Mouse (Mus musculus) neural tube, embryonic 10.5 days (tissue): ENCODE data around the gene Kif13a.

ENCODE experiments used
- DNase-seq: peaks from one replicate; pipeline ENCODE4 v3.0.0-alpha.2; 2017; ENCODE audit warnings: low spot score; ENCODE audit errors: extremely low spot score

Gene Kif13a

DNA sequence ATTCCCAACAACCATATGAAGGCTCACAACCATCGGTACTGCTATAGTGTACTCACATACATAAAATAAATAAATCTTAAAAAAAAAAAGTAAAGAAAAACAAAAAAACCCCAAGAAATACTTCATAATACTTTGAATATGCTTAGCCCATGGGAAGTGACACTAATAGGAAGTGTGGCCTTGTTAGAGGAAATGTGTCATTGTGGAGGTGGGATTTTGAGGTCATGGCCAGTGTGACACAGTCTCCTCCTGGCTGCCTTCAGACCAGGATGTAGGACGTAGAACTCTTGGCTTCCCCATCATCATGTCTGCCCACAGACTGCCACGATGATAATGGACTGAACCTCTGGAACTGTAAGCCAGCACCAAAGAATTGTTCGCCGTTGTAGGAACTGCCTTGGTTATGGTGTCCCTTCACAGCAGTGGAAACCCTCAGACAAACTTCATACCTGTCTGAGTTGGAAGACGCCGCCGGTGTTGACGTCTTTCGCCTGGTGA lies 143.6 kb downstream of the Kif13a start:
- no peak for DNase-seq

DNA sequence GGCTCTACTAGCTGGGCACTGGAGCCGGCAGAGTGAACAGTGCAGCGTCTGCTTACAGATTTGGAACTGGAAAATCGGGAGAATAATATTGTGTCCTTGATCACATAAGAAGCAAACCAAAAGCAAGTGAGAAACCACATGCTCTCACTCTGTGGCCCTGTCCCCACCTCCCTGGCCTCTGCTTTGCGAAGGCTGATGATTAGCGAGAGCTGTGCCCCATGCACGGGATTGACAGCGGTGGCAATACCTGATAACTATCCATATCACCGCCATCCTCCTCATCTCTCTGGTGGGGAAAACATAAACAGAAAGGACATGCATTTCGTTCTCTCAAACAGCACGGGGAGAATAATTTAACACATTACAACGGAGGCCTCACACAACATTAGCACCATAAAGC lies 149.3 kb downstream of the Kif13a start:
- no peak for DNase-seq

DNA sequence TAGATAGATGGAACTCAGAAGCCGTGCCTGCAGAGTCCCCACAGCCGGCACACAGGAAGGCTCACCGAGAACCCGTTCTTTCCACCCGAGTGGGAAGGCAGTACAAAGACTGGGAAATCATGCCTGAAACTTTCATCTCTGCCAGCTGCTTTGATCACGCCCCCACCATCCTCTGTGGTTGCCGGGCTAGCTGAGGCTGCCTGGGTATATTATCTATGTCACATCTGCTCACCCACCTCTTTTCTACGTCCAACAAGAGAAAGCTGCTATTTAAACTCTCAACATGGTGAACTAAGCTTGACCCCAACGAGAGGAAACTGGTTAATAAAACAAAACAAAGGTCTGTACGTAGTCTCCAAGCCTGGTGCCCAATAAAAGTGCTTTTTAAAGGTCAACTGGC lies 149.8 kb downstream of the Kif13a start:
- no peak for DNase-seq

DNA sequence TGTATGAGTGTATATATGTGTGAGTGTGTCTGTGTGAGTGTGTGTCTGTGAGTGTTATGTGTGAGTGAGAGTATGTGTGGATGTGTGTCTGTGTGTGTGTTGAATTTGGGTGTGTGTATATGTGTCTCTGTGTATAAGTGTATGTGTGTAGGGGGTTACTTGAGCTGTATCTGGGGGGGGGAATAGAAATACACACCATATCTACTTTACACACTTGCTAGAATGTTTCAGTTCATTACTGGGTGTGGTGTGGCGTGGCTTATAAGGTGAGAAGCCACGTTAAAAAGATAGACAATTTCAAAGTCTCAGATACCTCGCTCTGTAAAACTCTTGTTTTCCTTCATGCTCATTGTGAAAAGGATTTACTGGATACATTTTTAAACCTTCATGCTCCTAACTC lies 152.2 kb downstream of the Kif13a start:
- DNase-seq, result no peak

DNA sequence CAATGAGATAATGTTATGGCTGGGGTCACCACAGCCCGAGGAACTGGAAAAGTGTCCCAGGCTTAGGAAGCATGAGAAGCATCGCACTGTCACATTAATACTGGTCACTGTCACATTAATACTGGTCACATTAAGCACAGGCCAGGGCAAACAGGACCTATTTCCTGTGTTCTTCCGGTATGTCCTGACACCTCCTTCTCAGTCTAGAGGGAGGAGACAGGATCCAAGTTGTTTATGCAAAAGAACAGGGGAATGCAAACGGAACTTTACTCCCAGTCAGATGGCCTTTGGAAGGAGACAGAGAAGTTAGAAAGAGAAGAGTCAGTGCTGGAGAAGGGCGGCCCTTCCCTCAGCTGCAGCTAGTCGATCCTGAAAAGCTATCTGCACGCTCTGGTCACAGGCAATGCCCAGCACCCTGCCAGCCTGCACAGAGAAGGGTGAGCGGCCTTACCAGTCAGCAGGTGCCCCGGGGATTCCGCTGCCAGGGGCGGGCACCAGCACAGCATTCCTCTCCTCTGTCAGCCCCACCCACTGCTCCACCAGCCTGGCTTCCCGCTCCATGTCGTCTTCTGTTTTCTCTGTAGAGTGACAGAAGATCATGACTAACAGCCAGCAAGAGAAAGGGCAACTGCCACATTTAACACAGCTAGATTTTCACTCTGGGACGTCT lies 152.9 kb downstream of the Kif13a start:
- no peak for DNase-seq

DNA sequence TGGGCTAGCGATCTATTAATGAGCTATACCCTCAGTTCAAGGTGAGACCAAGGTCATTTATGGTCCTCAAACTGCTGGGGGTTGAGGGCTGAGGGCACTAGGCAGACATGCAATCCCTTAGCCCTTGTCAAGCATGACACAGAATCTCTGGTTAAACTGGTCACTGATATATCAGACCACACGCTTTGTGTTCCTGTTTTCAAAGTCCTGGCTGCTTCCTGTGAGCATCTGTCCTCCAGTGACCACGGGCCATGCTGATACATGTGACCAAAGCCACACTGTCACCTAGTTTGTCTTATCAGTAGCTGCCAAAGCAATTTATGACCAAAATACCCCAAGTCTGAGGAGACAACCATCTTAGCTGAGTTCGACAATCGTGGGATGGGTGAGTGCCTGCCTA lies 154.7 kb downstream of the Kif13a start:
- DNase-seq, result no peak

DNA sequence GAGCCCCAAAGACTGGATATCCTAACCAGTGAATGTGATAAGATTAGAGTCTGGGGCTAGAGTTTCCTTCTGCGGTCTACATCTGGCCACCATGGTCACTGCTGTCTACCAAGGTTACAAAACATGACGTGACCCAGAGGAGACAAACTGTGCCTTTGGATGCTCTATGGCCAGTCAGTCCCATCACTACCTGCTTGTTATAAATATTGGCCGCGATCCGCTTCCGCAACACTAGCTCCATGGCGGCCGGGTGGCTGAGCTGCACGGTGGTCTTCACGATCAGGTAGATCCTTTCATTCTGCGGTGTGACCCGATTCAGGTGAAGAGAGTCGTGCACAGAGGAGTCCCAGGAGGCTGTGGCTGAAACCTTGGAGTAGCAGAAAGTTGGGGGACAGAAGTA lies 157.1 kb downstream of the Kif13a start:
- DNase-seq, result no peak

DNA sequence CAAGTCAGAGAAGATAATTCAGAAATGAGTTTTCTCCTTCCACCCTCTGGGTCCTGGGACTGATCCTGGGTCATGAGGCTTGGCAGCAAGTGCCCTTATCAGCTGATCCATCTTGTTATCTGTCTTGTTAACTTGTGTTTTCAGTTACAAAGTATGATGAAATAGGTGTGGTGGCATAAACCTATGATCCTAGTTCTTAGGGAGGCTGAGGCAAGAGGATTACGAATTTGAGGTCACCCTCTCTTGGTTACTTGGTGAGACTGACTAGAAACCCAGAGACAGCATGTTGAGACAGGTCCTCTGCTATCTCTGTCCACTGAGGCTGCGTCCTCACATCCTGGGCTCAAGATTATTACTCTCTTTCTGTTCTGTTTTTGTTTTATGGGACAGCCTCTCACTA lies 164.3 kb downstream of the Kif13a start:
- no peak for DNase-seq

DNA sequence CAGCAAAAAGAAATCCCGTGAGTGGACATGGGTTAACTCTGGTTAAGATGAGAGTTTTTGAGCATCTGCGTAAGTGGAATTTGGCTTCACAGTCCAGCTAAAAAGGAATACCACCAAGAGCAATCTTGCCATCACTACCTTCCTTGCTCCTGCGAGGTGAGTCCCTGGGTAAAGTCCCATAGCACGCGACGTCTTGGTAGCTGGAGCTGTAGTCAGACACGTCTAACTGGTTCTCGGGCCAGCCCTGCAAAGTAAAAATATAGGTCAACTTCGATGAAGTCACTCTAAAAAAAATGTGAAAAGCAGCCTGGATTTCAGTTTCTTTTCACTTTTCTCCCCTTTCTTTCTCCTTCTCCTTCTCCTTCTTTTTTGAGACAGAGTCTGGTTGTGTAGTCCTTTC lies 166.5 kb downstream of the Kif13a start:
- no peak for DNase-seq

DNA sequence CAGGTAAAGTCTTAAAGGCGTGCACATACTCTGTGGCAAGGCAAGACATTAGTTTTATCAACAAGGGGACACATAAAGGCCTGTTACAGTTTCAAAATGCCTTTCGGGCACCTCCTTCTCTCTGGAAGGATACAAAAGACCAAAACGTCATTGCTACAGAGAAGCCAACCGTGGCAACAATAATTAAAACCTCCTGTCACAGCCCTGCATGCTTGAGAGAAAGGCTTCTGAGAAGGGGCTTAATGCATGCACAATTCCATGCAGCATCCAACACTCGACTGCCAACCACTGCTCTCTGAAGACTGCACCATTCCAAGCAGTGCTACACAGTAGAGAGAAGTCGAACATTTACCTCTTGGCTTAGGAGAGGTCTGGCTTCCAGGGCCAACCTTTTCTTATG lies 168.7 kb downstream of the Kif13a start:
- no peak for DNase-seq

DNA sequence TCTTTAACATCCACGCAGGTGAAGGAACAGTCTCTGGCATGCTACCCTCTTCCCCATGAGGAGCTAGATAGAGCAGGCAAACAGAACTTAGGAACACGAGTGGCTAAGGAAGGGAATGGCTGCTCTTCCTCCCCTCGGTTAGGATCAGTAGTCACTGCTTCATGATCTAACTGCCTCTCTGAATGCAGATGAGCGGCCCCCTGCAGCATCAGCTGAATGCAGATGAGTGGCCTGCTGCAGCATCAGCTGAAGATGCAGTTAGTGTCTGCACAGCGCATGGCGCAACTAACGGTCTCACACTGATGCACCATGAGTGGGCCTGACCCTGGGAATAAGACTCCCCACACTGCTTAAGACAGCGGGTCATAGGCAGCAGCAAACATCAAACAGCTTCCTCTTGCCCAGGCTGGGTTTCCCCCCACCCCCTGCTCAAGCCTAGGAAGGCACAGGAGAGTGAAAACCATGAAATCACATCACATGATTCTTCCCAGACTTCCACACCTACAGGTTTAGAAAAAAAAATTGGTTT lies 170.3 kb downstream of the Kif13a start:
- no peak for DNase-seq

DNA sequence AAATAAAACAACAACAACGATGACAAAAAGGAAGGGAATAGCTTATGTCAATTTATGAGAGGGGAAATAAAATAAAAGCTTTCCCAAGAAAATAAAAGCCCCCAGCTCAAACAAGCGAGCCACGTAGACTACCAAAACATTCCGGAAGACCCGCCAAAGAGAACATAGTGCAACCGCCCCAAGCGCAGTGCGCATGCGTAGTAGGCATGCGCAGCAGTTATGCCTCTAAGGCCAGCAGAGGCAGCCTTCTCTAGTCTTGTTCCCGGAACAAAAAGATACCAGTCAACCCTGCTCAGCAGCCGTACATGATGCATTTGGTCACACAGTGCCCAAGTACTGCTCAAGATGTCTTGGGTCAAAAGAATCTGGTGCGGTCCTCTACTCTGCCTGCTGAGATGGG lies 171.0 kb downstream of the Kif13a start:
- no peak for DNase-seq

DNA sequence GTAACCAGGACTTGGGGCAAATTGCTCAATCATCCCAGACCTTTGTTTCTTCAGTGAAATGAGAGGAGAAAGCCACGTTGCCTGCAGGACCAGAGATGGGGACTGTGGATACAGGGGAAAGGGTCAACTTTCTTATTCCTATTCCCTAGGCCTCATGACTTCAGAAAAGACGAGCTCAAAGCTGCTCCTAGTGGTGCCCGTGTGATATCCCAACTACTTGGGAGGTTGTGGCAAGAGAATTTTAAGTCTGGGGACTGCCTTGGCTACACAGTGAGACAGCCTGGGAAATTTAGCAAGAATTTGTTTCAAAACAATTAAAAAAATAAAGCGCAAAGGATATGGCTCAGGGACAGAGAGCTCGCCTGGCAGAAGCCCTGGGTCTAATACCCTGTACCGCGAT lies 171.7 kb downstream of the Kif13a start:
- no peak for DNase-seq

DNA sequence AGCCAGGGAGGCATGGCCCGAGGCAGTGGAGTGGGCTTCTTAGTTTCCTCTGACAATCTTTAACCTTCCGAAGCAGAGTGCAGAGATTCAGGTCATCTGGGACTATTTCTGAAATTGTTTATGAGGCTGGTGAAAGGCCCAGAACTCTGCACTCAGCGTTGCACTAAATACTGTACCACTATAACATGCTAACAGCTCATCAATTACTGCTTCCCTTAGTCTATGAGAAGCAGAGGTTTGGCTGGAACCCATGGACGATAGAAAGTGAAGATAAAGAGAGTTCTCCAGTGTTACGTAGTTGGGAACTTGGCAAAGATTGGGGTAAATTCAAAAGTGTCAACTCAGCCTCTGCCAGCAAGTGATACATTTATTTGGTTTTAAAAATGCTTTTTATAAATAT lies 176.4 kb downstream of the Kif13a start:
- no peak for DNase-seq

DNA sequence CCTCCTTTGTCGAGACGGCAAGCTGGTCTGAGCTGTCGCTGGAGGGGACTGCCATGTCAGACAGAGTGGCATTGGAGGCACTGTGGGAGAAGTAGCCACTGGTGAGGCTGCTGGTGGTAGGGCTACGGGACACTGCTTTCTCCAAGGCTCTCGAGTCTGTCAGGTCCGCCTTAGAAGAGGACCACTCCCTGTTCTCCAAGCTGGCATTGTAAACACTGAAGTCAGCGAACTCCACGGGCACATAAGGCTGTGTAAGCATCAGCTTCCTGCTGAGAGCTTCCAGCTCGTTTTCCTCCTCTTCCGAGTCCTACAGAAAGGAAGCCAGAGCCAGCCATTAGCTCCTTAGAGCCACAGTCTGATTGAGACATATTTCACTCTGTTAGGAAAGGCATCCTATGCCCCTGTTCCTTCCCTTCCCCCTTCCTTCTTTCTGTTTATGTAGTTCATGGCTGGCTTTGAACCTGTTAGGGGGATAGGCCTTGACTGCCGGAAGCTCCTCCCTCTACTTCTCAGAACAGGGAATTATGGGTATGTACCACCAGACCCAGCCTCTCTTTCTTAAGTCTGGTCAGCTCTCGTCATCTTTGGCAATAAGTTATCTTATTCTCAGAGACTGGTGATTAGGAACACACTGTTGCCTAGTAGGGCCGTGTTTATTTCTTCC lies 177.0 kb downstream of the Kif13a start:
- no peak for DNase-seq

DNA sequence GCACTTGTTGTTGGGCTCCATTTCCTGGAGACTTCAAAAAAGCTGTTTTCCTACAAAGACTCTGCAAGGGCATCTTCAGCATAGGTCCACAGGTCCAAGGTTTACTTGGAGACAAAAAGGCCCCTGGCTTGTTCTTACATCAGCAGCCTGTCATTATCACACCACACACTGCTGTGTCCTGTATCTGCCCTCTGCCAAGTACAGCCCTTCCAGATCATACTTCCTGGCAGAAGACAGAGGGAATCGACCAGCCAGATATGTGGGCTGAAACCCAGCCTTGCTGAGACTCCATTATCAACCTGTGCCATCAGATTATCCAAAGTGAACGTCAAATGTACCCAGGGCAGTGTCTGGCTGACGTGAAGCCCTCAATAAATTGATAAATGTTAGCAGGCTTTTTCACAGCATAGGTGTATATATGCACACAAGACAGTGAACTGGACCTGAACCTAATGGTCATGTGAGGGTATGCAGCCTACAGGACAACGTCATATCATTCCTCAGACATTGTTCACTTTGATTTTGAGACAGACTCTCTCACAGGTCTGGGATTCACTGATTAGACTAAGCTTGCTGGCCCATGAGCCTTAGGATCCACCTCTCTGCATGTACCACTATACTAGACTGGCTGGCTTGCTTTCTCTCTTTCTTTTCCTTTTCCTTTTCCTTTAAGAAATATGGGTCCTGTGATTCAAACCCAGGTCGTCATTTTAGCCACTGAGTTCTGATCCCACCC lies 181.4 kb downstream of the Kif13a start:
- no peak for DNase-seq

DNA sequence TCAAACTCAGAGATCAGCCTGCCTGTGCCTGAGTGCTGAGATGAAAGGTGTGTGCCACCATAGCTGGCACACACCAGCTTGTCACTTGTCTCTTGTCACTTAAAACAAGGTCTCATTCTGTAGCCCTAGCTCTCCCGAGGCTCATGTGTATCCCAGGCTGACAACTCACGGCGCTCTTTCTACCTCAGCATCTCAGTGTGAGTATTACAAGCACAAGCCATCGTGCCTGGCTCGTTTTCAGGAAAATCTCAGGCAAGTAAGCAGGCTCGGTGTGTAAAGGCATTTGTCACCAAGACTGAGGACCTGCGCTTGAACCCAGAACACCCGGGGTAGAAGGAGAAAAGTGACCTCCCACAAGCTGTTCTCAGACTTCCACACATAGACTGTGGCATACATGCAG lies 185.8 kb downstream of the Kif13a start:
- no peak for DNase-seq

DNA sequence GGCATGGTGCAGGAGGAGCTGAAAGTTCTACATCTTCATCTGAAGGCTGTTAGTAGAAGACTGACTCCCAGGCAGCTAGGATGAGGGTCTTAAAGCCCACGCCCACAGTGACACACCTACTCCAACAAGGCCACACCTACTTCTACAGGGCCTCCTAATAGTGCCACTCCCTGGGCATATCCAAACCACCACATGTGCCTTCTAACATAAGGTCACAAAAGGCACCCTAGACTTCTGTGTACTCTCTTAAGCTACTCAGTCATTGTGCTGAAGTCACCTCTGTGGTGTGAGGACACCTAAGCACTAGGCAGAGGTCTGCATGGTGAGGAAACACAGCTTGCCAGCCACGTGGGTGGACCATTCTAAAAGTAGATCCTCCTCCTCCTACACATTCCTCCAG lies 187.3 kb downstream of the Kif13a start:
- DNase-seq, result no peak

DNA sequence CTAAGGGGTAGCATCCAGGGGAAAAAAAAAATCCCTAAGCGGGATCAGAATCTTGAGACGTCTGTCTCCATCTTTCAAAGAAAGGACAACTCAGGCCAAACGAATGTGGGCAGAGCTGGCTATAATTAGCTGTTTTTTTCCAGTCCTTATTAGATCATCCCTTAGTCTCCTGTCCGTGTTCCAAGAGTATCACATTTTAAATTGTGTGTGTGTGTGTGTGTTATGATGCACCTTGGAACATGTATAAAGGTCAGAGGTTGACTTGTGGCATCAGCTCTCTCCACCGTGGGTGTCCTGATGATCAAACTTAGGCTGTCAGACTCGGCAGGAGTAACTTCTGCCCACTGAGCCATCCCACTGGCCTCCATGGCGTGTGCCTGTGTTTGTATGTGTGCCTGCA lies 190.2 kb downstream of the Kif13a start:
- no peak for DNase-seq

DNA sequence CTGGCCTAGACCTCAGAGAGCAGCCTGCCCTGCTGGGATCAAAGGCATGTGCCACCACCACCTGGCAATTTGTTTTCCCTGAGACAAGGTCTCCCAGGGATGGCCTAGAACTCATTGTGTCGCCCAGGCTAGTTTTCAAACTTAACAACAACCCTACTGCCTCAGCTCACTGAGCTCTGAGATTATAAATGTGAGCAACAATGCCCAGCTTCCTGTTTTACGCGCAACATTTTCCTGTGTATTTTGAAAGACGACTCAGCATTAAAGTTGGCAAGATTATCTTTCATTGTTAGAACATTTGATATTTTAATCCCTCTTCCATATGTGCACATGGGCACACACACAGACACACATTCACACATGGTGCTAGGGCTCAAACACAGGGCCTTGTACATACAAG lies 192.2 kb downstream of the Kif13a start:
- no peak for DNase-seq

DNA sequence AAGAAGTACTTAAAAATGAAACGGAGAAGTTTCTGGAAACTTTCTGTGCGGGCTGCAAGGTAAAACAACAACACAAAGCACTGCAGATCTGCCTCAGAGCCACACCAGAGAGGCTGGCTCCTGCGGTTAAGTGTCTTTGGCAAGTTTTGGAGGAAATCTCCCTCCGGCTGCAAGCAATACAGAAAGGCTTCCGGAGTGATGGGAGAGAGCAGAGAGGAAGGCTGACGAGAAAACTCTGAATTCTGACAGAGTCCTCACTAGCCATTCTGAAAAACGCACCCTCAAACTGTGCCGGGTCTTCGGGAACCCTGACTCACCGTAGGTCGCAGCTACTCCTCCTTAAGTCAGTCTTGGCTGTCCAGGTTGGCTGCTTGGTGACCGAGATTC lies 193.2 kb downstream of the Kif13a start:
- DNase-seq, result peak; percentile 26

DNA sequence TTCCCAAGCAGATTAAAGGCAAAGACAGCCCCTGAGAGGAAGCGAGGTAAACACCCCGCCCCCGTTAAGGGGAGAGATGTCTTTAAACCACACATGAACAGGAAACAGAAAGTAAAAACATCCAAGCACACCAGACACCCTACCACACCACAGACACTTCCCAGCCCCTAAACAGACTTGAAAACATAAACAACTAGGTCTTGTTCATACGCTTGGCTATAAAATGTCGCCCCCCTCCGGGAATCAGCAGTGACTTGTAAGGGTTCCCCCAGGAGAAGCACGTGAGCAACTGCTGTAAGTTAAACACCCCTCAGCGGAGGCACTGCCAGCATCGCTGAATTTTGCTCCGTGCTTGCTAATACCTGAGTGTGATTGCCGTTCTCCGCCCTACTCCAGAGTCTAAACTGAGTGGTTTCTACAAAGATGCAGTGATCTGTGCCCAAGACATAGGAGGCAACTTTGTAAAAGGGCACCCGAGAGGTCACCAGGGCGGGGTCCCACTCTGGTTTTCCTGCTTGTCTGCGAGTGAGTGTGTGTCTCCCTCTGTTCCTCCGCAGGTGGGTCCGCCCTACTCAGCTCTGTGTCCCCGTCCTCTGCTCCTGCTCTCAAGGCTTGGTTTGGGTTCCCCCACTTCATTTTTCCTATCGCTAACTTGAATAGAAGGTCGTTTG lies 193.7 kb downstream of the Kif13a start:
- peak; percentile 45 for DNase-seq
